Mouse (Mus musculus) heart, embryonic 11.5 days (tissue): ENCODE measurements around the gene Gm20715. TPM values are rescaled to one million over a fixed set of nuclear protein-coding genes. Genes with fewer than 3 reads are reported as not detected.
"Not testable (repeated sequence)": the region's sequence is repeated elsewhere in the genome, so short reads cannot be mapped to it uniquely, and the experiment has no call there.

Experiments used
- ATAC-seq: fragments of 200-750 bp; cut with Nextera tagmentation; replicated peaks from 2 replicates; pipeline ENCODE4 v1.8.0; 2017; ENCODE audit warnings: moderate library complexity; ENCODE audit not compliant: insufficient number of reproducible peaks, low FRiP score, low TSS enrichment
- H3K27ac ChIP-seq: fragments of 300-500 bp; sonication (generic); 2 replicates; pipeline ENCODE4 v1.5.1; 2014; ENCODE audit warnings: mild to moderate bottlenecking, low read depth, low read length
- H3K27me3 ChIP-seq: fragments of 300-500 bp; sonication (generic); 2 replicates; pipeline ENCODE4 v1.6.1; 2014; ENCODE audit warnings: mild to moderate bottlenecking, low read length, mixed read lengths; ENCODE audit not compliant: control insufficient read depth, insufficient read depth
- H3K36me3 ChIP-seq: fragments of 300-500 bp; sonication (generic); 2 replicates; pipeline ENCODE4 v1.6.1; 2014; ENCODE audit warnings: mild to moderate bottlenecking, low read length, moderate library complexity, mixed read lengths; ENCODE audit not compliant: control insufficient read depth, insufficient read depth
- H3K4me1 ChIP-seq: fragments of 300-500 bp; sonication (generic); 2 replicates; pipeline ENCODE4 v1.6.1; 2014; ENCODE audit warnings: low read length; ENCODE audit not compliant: control insufficient read depth, insufficient read depth
- H3K4me2 ChIP-seq: fragments of 300-500 bp; sonication (generic); 2 replicates; pipeline ENCODE4 v1.6.1; 2014; ENCODE audit warnings: mild to moderate bottlenecking, moderate library complexity
- H3K4me3 ChIP-seq: fragments of 300-500 bp; sonication (generic); 2 replicates; pipeline ENCODE4 v1.5.1; 2014; ENCODE audit warnings: low read depth, low read length
- H3K9ac ChIP-seq: fragments of 300-500 bp; sonication (generic); 2 replicates; pipeline ENCODE4 v1.6.1; 2014; ENCODE audit warnings: mild to moderate bottlenecking, low read depth, low read length, moderate library complexity
- H3K9me3 ChIP-seq: fragments of 300-500 bp; sonication (generic); replicated peaks from 2 replicates; pipeline ENCODE4 v1.6.1; 2016; ENCODE audit warnings: low read length; ENCODE audit not compliant: control insufficient read depth
- WGBS: fragments of 180-500 bp; shearing (Covaris S2); extraction: QIAGEN DNeasy Blood & Tissue Kit; methylation state at CpG from one replicate; pipeline ENCODE4 v1.1.7; 2014; ENCODE audit not compliant: insufficient replicate concordance; 5-methylcytosine and 5-hydroxymethylcytosine counted together
- polyA plus RNA-seq: library from polyadenylated mRNA; unstranded; fragments of >200 nt; fragmentation: Nextera tagmentation; extraction: Ambion mirVana; gene quantifications from 2 replicates; pipeline ENCODE4 v1.2.1, GENCODE M21; 2014

The Gm20715 gene
- not detected in 2 replicates for polyA plus RNA-seq

DNA sequence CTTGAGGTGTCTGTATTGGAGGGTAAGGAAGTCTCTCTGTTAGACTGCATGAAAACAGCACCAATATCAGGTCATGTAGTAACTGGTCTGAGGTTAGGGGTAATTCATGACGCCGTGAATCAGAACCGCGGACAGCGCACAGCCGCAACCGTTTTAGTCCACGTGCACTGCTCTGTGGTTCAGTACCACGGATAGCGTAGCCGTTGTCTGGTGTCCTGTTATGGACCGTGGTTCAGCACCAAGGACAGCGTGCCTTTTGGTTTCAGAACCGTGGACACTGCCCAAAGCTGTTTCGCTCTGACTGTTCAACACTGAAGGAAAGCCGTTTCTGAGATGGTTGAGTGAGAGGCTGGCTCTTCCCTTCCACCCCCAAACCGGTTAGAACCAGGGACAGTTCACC is at the start of gene Gm20715:
Gm20715 (plus strand) TSS at position 235 of the 400 bp plus-strand sequence.
- Histone ChIP-seq H3K9me3 (no peaks in the 10 kb centered on the region), H3K36me3 (no peaks in the 10 kb centered on the region), H3K9ac (no peak within 1 kb of the TSS), H3K4me2 (no peak within 1 kb of the TSS), H3K27ac (no peak within 1 kb of the TSS), H3K4me3 (no peak within 1 kb of the TSS), H3K27me3 (no peaks in the 10 kb centered on the region), H3K4me1 (no peaks in the 10 kb centered on the region)
- 3% methylated on average over 17 of the region's 17 CpGs for whole genome bisulfite sequencing
- peak; percentile 72 for ATAC-seq

DNA sequence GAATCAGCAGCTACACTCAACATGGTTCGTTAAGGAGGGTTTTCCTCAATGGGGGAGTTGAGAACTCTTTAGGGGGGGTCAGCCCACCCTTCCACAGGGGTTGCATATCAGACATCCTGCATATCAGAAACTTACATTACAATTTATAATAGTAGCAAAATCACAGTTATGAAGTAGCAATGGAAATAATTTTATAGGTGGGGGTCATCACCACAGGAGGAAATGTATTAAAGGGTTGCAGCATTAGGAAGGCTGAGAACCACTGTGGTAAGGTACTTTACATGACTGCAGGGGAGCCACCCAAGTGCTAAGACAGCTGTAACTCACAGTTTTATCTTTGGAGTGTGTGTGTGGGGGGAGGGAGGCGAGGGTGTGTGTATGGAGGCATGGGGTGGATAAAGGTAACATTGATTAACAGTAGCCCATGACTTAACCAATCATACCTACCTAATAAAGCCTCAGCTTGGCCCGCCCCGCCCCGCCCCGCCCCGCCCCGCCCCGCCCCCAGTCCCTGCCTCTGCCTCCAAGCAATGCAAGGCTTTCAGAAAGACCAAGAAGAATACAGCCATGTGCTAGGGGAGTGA is 49.5 kb upstream of the Gm20715 start:
- Histone ChIP-seq H3K9ac (no peak overlapping the region), H3K9me3 (no peaks in the 10 kb centered on the region), H3K4me3 (no peak overlapping the region), H3K4me2 (no peak overlapping the region), H3K4me1 (no peaks in the 10 kb centered on the region), H3K36me3 (no peaks in the 10 kb centered on the region), H3K27me3 (no peaks in the 10 kb centered on the region), H3K27ac (no peak overlapping the region)
- no peak for ATAC-seq
- WGBS, result 10% methylated on average over 9 of the region's 9 CpGs

DNA sequence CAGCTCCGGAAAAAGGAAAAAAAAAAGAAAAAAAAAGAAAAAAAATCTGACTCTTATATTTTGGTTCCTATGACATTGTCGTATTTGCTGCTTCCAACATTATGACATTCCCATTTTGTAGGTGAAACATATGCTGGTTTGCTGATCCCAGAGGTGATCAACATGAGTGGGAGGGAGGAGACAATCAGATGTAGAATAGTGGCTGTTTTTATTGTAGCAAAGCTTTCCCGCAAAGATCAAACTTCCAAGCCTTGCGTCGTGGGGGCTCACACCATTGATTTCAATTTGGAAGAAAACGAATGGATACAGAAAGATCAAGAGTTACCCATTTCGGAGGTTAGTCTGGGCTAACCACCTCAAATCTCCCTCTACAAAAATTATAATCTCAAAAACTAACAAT is 48.3 kb upstream of the Gm20715 start:
- 28% methylated on average over 7 of the region's 7 CpGs for WGBS
- no peaks in the 10 kb centered on the region for H3K9me3 ChIP-seq
- no peaks in the 10 kb centered on the region for H3K27me3 ChIP-seq
- H3K4me2 ChIP-seq, result peak overlapping the region; percentile 85
- ATAC-seq, result no peak
- peak overlapping the region; percentile 70 for H3K9ac ChIP-seq
- H3K27ac ChIP-seq, result peak overlapping the region; percentile 64
- peak overlapping the region; percentile 61 for H3K4me3 ChIP-seq
- no peaks in the 10 kb centered on the region for H3K36me3 ChIP-seq
- H3K4me1 ChIP-seq, result no peaks in the 10 kb centered on the region

DNA sequence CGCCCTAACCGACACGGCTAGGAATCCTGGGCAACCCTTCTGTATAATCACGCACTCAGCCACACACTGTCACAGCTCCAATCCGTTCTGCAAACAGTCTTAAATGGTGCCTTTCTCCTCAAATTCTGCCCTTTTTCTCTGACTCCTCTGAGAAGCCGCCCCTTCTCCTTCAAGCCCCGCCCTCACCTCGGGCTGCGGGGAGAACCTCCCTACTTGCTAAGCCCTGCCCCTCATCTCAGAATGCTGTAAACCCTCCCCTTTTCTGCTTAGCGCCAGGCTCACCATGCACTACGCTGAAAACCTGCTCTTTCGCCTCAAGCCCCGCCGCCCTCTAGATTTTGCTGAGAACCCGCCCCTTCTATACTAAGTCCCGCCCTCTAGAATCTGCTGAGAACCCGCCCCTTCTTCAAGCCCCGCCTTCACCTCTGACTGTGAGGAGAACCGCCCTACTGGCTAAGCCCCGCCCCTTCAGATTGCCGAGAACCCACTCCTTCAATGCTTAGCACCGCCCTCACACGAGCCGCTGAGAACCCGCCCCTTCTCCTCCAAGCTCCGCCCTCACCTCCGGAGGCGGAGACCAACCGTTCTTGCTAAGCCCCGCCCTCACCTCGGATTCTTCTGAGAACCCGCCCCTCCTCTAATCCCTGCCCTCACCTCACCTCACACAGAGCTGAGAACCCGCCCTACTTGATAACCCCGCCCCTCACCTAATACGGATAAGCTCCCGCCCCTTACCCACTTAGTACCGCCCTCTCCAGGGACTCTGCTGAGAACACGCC is 47.6 kb upstream of the Gm20715 start:
- ATAC-seq, result peak; percentile 93
- Histone ChIP-seq H3K27ac (peak overlapping the region; percentile 64), H3K4me1 (no peaks in the 10 kb centered on the region), H3K36me3 (no peaks in the 10 kb centered on the region), H3K9me3 (no peaks in the 10 kb centered on the region), H3K4me2 (peak overlapping the region; percentile 85), H3K27me3 (no peaks in the 10 kb centered on the region), H3K9ac (peak overlapping the region; percentile 70), H3K4me3 (peak overlapping the region; percentile 61)
- 1% methylated on average over 38 of the region's 38 CpGs for WGBS

DNA sequence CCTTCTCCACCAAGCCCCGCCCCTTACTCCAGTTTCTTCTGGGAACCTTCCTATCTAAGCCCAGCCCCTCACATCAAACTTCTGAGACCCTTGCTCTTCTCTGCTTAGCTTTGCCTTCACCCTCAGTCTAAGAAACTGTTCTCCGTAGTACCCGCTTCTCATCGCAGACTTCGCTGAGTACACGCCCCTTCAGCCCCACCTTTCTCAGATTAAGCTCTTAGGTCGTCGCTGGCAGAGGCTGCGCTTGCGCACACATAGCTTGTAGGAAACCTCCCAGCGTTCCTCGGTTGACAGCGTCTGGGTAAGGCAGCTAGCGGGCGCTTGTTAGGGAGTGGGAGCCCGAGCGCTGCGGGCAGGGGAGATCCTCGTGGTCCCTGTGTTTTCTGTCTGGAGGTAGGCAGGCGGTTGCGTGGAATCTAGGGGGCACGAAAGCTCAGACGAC is 47.0 kb upstream of the Gm20715 start, which contains the start of gene Zfp78:
Zfp78 (plus strand) TSS at position 234 of the 442 bp plus-strand sequence.
- H3K9ac ChIP-seq, result peak within 1 kb of the TSS; percentile 78
- H3K4me2 ChIP-seq, result peak within 1 kb of the TSS; percentile 85
- H3K4me3 ChIP-seq, result peak within 1 kb of the TSS; percentile 61
- no peaks in the 10 kb centered on the region for H3K4me1 ChIP-seq
- H3K9me3 ChIP-seq, result no peaks in the 10 kb centered on the region
- peak; percentile 85 for ATAC-seq
- no peaks in the 10 kb centered on the region for H3K36me3 ChIP-seq
- WGBS, result under 1% methylated on average over 23 of the region's 23 CpGs
- no peaks in the 10 kb centered on the region for H3K27me3 ChIP-seq
- H3K27ac ChIP-seq, result peak within 1 kb of the TSS; percentile 64

DNA sequence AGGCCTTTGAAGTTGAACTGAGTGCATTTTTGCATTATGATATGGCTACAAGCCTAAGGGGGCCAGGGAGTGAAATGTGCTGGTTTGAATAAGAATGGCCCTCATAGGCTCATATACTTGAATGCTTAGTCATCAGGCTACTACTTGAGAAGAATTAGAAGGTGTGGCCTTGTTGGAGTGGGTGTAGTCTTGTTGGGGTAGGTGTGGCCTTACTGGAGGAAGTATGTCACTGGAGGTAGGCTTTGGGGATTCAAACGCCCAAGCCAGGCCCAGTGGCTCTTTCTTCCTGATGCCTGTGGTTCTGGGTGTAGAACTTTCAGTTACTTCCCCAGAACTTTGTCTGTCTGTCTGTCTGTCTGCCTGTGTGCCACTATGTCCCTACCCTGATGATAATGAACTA is 45.3 kb upstream of the Gm20715 start:
- no peaks in the 10 kb centered on the region for H3K4me1 ChIP-seq
- H3K9ac ChIP-seq, result no peak overlapping the region
- no peak overlapping the region for H3K27ac ChIP-seq
- ATAC-seq, result no peak
- no peaks in the 10 kb centered on the region for H3K27me3 ChIP-seq
- WGBS, result 33% methylated on average over 1 of the region's 1 CpGs
- H3K4me3 ChIP-seq, result no peak overlapping the region
- H3K36me3 ChIP-seq, result no peaks in the 10 kb centered on the region
- no peaks in the 10 kb centered on the region for H3K9me3 ChIP-seq
- H3K4me2 ChIP-seq, result no peak overlapping the region

DNA sequence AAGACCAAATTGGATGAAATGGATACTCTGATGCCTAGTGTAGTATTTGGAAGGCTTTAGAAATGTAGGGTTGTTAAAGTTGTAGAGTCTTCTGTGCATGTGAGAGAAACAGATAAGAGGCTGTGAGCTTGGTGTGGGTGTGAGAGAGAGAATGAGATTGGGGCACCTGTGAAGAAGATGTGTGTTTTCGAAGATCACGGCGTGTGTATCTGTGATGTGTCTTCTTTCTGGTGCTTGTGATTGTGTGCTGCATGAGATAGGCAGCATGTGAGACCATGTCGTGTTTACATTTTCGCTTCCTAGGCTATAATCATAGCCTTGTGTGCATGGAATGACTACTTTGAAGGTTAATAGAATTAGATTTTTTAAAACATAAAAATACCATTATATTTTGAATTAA is 42.9 kb upstream of the Gm20715 start:
- Histone ChIP-seq H3K27ac (no peak overlapping the region), H3K4me1 (no peaks in the 10 kb centered on the region), H3K9me3 (no peaks in the 10 kb centered on the region), H3K4me3 (no peak overlapping the region), H3K36me3 (no peaks in the 10 kb centered on the region), H3K4me2 (no peak overlapping the region), H3K9ac (no peak overlapping the region), H3K27me3 (no peaks in the 10 kb centered on the region)
- 80% methylated on average over 5 of the region's 5 CpGs for WGBS
- ATAC-seq, result no peak

DNA sequence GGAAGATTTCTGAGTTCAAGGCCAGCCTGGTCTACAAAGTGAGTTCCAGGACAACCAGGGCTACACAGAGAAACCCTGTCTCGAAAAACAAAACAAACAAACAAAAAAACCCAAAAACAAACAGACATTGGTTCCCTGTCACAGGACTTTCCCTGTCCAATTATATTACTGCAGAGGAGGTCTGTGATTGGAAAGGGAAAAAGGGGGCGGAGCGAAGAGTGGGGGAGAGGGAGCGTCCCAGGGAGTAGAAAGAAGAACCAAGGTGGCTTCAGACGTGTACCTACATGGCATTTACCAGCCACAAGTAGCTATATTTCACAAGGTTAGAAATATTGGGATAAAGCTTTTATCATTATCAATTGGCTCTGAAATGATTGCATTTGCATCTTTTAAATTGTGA is 41.9 kb upstream of the Gm20715 start:
- not testable (repeated sequence) for H3K9ac ChIP-seq, H3K4me2 ChIP-seq, H3K4me3 ChIP-seq, H3K36me3 ChIP-seq, ATAC-seq, H3K4me1 ChIP-seq, H3K27me3 ChIP-seq, H3K9me3 ChIP-seq, H3K27ac ChIP-seq
- WGBS, result 80% methylated on average over 5 of the region's 5 CpGs
